8 mouse cellular contexts compared by ENCODE assay signal in genomic region chr14:103096621-103097020, GRCm38 (mm10). TPM values are rescaled to one million over a fixed set of nuclear protein-coding genes. Genes with fewer than 3 reads are reported as not detected.
DNase-seq lines count a peak whose midpoint lies in the region; TF ChIP-seq lines count a peak whose summit lies in the region.
"Had no signal": no experiment of that assay in that cellular context is flagged by ENCODE, and none has a peak within 500 bp of the region (broad histone marks: within the 10 kb centered on the region; RNA-seq: fewer than 3 reads in every experiment).

No protein-coding gene starts in this region.

- DNase-seq in kidney, adult 2 months: peak; percentile 39
- no peak for DNase-seq in kidney, adult 18-20 months
- peak; percentile 58 to 89 for DNase-seq in adrenal gland, adult (ENCODE audit: inconsistent age in 2 of 2, low spot score in 1 of 2)
- DNase-seq in gonadal fat pad, adult 2 months (ENCODE audit: low read depth): peak; percentile 46
- DNase-seq in lung, postnatal 36 days: peak; percentile 76
- no peak for DNase-seq in thymus, postnatal 36 days
- no peak for DNase-seq in gastrocnemius, adult 8-10 months (ENCODE audit: low spot score in 2 of 2)
- DNase-seq: kidney, postnatal 25 days had no signal

- H3K27me3 ChIP-seq in kidney, adult 2 months (replicated peaks; ENCODE audit: control insufficient read depth, insufficient read depth, low read length): no peaks in the 10 kb centered on the region

- no peak for TF ChIP-seq CTCF in kidney, adult 2 months (conservative IDR thresholded peaks at IDR 0.05; ENCODE audit: insufficient read depth, insufficient read length, low read depth, low read length)

- H3K36me3 ChIP-seq in kidney, adult 2 months (ENCODE audit: control insufficient read depth, insufficient read depth, low read length): peaks cover 3% of the 10 kb centered on the region

- TF ChIP-seq POLR2A in kidney, adult 2 months (IDR thresholded peaks at IDR 0.05; ENCODE audit: low read depth, low read length): no peak

- H3K27ac ChIP-seq in kidney, adult 2 months (ENCODE audit: insufficient read depth, low read depth, low read length): no peak overlapping the region

- 43% methylated on average over 6 of the region's 6 CpGs for WGBS in kidney, adult 2 months

- H3K4me1 ChIP-seq in kidney, adult 2 months (ENCODE audit: control insufficient read depth, insufficient read depth, low read length): peaks cover 18% of the 10 kb centered on the region; the same call in 1 of the 2 replicates

- H3K4me3 ChIP-seq in kidney, adult 2 months (ENCODE audit: insufficient read depth, low read depth, low read length): no peak overlapping the region

RNA-seq across cellular contexts. Expression of gene Fbxl3, which starts 2.7 kb away (rescaled TPM):
- 83.0 and 90.5 TPM in 2 replicates for polyA plus RNA-seq in kidney, adult 2 months (2012; rRNA removed)
- polyA plus RNA-seq in gonadal fat pad, adult 2 months (2012; rRNA removed): 97.4 and 98.7 TPM in 2 replicates
- total RNA-seq in gastrocnemius, adult 8-10 months (2022): 10 to 100 TPM; 45.5 to 56.2 (median 51.0) TPM

RNA-seq across cellular contexts. Expression of gene Cln5, which starts 26.6 kb away (rescaled TPM):
- 24.9 and 26.5 TPM in 2 replicates for polyA plus RNA-seq in kidney, adult 2 months (2012; rRNA removed)
- polyA plus RNA-seq in gonadal fat pad, adult 2 months (2012; rRNA removed): 24.6 and 24.9 TPM in 2 replicates
- 10 to 100 TPM; 11.1 to 12.4 (median 11.8) TPM for total RNA-seq in gastrocnemius, adult 8-10 months (2022)

RNA-seq across cellular contexts. Expression of gene Acod1, which starts 49.8 kb away (rescaled TPM):
- polyA plus RNA-seq in kidney, adult 2 months (2012; rRNA removed): 0.04 TPM in 1 of 2 replicates, not detected in the other
- 0.05 and 0.19 TPM in 2 replicates for polyA plus RNA-seq in gonadal fat pad, adult 2 months (2012; rRNA removed)
- not detected for total RNA-seq in gastrocnemius, adult 8-10 months (2022)

Comparison
In these comparisons a context has a peak if more than half of its experiments do, and no peak if none do; other contexts are left out.
1. DNase-seq: peak in kidney, adult 2 months (single experiment), adrenal gland, adult (2 of 2), gonadal fat pad, adult 2 months (single experiment) and lung, postnatal 36 days (single experiment); none in kidney, adult 18-20 months (single experiment), thymus, postnatal 36 days (0 of 2) and gastrocnemius, adult 8-10 months (0 of 2).